Mouse (Mus musculus): ENCODE results near the gene Plpp3.

Plpp3 gene

GRCm38 (mm10) chr4:105158169-105158555, 1.0 kb downstream of the Plpp3 start:
- CTCF ChIA-PET, result interaction anchor here (1.9 kb wide), 1 partner anchor 12 kb away, joined by 6 read pairs; no protein-coding TSS in a partner anchor

GRCm38 (mm10) chr4:105158651-105159530, 1.7 kb downstream of the Plpp3 start:
- CTCF ChIA-PET, result no interaction called here

- CTCF ChIA-PET, result no interaction called here
Measured at GRCm38 (mm10) chr4:105159531-105159870, 2.4 kb downstream of the Plpp3 start.

GRCm38 (mm10) chr4:105160470-105160869, 3.3 kb downstream of the Plpp3 start:
- CTCF ChIA-PET, result no interaction called here

- CTCF ChIA-PET, result interaction anchor here (0.7 to 1.2 kb wide), 2 partner anchors 90 to 154 kb away, joined by 5 to 8 read pairs; no protein-coding TSS in a partner anchor
Measured at GRCm38 (mm10) chr4:105162014-105162413, 4.9 kb downstream of the Plpp3 start.

GRCm38 (mm10) chr4:105162676-105163075, 5.5 kb downstream of the Plpp3 start:
- CTCF ChIA-PET, result interaction anchor here (1.2 kb wide), 1 partner anchor 153 kb away, joined by 5 read pairs; no protein-coding TSS in a partner anchor

- CTCF ChIA-PET, result interaction anchor here (0.6 kb wide), 1 partner anchor 94 kb away, joined by 3 read pairs; no protein-coding TSS in a partner anchor
Measured at GRCm38 (mm10) chr4:105163981-105164411, 6.8 kb downstream of the Plpp3 start.

- CTCF ChIA-PET, result interaction anchor here (0.6 to 0.9 kb wide), 2 partner anchors 93 to 124 kb away, joined by 3 read pairs; no protein-coding TSS in a partner anchor
Measured at GRCm38 (mm10) chr4:105164952-105165351, 7.8 kb downstream of the Plpp3 start.

- CTCF ChIA-PET, result interaction anchor here (1.4 kb wide), 1 partner anchor 12 kb away, joined by 6 read pairs; the partner anchor contains the start of gene Plpp3
Measured at GRCm38 (mm10) chr4:105169093-105169571, 12.0 kb downstream of the Plpp3 start.

- CTCF ChIA-PET, result interaction anchor here (1.4 kb wide), 1 partner anchor 13 kb away, joined by 6 read pairs; the partner anchor contains the start of gene Plpp3
Measured at GRCm38 (mm10) chr4:105169826-105170810, 13.0 kb downstream of the Plpp3 start.

GRCm38 (mm10) chr4:105170811-105171401, 13.8 kb downstream of the Plpp3 start:
- CTCF ChIA-PET, result no interaction called here

GRCm38 (mm10) chr4:105171432-105171831, 14.3 kb downstream of the Plpp3 start:
- CTCF ChIA-PET, result no interaction called here

GRCm38 (mm10) chr4:105174778-105175177, 17.6 kb downstream of the Plpp3 start:
- CTCF ChIA-PET, result no interaction called here

- CTCF ChIA-PET, result interaction anchor here (0.6 kb wide), 1 partner anchor 16 kb away, joined by 4 read pairs; no protein-coding TSS in a partner anchor
Measured at GRCm38 (mm10) chr4:105175255-105176035, 18.3 kb downstream of the Plpp3 start.

GRCm38 (mm10) chr4:105181014-105181658, 24.0 kb downstream of the Plpp3 start:
- CTCF ChIA-PET, result no interaction called here

- CTCF ChIA-PET, result no interaction called here
Measured at GRCm38 (mm10) chr4:105181659-105182167, 24.6 kb downstream of the Plpp3 start.

GRCm38 (mm10) chr4:105182249-105182648, 25.1 kb downstream of the Plpp3 start:
- CTCF ChIA-PET, result no interaction called here

- CTCF ChIA-PET, result no interaction called here
Measured at GRCm38 (mm10) chr4:105184490-105184889, 27.3 kb downstream of the Plpp3 start.

- CTCF ChIA-PET, result no interaction called here
Measured at GRCm38 (mm10) chr4:105184924-105185323, 27.8 kb downstream of the Plpp3 start.

- CTCF ChIA-PET, result no interaction called here
Measured at GRCm38 (mm10) chr4:105186654-105187053, 29.5 kb downstream of the Plpp3 start.

All from spleen, embryonic (tissue).